Mouse (Mus musculus): ENCODE data around the gene Loxl1. TPM values are rescaled to one million over a fixed set of nuclear protein-coding genes. Genes with fewer than 3 reads are reported as not detected.

Gene Loxl1
- polyA plus RNA-seq, 1 experiment, result 5.2 TPM

DNA sequence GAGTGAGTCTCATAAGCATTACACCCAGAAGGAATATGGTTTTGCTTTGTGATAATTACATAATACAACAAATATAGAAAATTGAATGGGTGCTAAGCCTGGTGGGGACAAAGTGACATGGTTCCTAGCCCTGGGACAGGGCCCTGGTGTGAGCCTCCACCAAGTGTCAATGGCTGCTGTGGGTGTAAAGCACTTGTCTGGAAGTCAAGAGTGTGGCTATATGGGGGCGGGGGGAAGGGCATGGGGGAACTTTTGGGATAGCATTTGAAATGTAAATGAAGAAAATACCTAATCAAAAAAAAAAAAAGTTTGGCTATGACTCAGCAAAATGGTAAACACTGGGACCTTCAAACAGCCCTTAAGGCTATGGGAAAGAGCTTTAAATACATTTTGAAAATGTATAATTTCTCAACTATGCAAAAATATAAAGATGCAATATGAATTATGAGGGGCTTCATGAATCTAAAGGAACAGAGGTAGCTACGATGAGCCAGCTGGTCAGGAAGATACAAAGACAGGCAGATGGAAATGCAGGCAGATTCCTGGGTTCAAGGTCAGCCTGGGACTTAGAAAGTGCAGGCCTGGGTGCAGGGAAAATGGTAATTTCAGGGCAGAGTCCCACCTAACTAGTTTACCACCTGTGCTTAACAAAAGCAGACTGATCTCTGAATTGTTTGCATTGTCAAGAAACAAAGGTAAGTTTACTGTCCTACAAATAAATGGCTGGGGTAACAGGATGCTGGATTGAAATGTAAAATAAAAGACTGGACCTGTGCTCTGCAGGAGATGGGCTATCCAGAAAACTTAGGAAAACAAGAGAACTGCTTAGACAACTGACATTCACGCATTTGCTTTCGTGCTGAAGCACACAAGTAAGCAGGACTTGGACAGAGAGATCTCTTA is 33.9 kb downstream of the Loxl1 start:
- 75% methylated on average over 4 of the region's 4 CpGs for WGBS

DNA sequence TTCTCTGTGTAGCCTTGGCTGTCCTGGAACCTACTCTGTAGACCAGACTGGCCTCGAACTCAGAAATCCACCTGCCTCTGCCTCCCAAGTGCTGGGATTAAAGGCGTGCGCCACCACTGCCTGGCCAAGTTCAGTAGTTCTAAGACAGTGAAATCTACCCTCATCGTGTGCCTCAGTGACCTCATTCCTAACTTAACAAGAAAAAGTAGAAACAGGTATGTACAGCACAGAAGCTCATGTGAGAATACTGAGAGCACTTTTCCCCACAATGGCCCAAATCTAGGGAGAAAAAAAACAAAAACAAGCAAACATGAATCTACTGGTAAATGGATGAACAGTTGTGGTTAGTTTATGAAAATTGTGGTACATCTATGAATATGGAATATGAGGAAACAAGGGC is 34.7 kb downstream of the Loxl1 start:
- H3K27ac ChIP-seq (ENCODE audit: control insufficient read depth, insufficient read depth, low read depth, low read length, poor library complexity), result no peak overlapping the region
- TF ChIP-seq POLR2A (IDR thresholded peaks at IDR 0.05; ENCODE audit: borderline replicate concordance, control insufficient read depth, low read depth, low read length) (no peak), CTCF (IDR thresholded peaks at IDR 0.05; ENCODE audit: control insufficient read depth, insufficient read depth, low read length) (no peak)
- 84% methylated on average over 4 of the region's 4 CpGs for WGBS
- peaks cover 8% of the 10 kb centered on the region for H3K4me1 ChIP-seq (ENCODE audit: control insufficient read depth, insufficient read depth, low read length)
- no peak overlapping the region for H3K4me3 ChIP-seq (replicated peaks; ENCODE audit: control insufficient read depth, low read depth, low read length)

More for the DNA sequence above, 33.9 kb downstream of the Loxl1 start:
- TF ChIP-seq CTCF (IDR thresholded peaks at IDR 0.05; ENCODE audit: control insufficient read depth, insufficient read depth, low read length) (no peak), POLR2A (IDR thresholded peaks at IDR 0.05; ENCODE audit: borderline replicate concordance, control insufficient read depth, low read depth, low read length) (no peak)
- H3K4me3 ChIP-seq (replicated peaks; ENCODE audit: control insufficient read depth, low read depth, low read length), result no peak overlapping the region
- no peak overlapping the region for H3K27ac ChIP-seq (ENCODE audit: control insufficient read depth, insufficient read depth, low read depth, low read length, poor library complexity)
- peaks cover 6% of the 10 kb centered on the region for H3K4me1 ChIP-seq (ENCODE audit: control insufficient read depth, insufficient read depth, low read length)

- no peak overlapping the region for H3K4me3 ChIP-seq (replicated peaks; ENCODE audit: control insufficient read depth, low read depth, low read length)
- H3K27ac ChIP-seq (ENCODE audit: control insufficient read depth, insufficient read depth, low read depth, low read length, poor library complexity), result peak overlapping the region; percentile 78
- H3K4me1 ChIP-seq (ENCODE audit: control insufficient read depth, insufficient read depth, low read length), result peaks cover 10% of the 10 kb centered on the region
- 44% methylated on average over 5 of the region's 5 CpGs for WGBS
- TF ChIP-seq POLR2A (IDR thresholded peaks at IDR 0.05; ENCODE audit: borderline replicate concordance, control insufficient read depth, low read depth, low read length), result no peak
- no peak for TF ChIP-seq CTCF (IDR thresholded peaks at IDR 0.05; ENCODE audit: control insufficient read depth, insufficient read depth, low read length)
Measured at GRCm38 (mm10) chr9:58276346-58276745, 36.6 kb downstream of the Loxl1 start.

DNA sequence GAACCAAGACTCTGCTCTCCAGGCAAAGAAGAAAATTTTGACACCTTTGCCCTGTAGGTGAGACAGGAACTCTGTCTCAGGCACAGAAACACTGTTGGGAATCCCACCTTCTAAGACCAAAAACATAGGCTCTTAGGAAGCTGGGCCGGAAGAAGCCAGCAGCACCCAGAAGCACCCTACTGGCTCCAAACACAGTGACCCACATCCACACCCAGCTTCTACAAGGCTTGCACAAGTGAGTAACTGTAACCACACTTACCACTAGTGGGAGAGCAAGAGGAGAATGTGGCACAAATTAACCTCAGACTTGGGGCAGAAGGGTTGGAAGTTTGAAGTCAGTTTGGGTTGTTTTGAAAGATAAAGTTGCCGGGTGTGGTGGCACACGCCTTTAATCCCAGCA is 37.2 kb downstream of the Loxl1 start:
- H3K4me1 ChIP-seq (ENCODE audit: control insufficient read depth, insufficient read depth, low read length), result peaks cover 10% of the 10 kb centered on the region
- peak overlapping the region; percentile 33 for H3K4me3 ChIP-seq (replicated peaks; ENCODE audit: control insufficient read depth, low read depth, low read length)
- 3% methylated on average over 3 of the region's 3 CpGs for WGBS

GRCm38 (mm10) chr9:58275115-58275774 is 37.7 kb downstream of the Loxl1 start:
- Histone ChIP-seq H3K4me1 (ENCODE audit: control insufficient read depth, insufficient read depth, low read length) (peaks cover 12% of the 10 kb centered on the region), H3K4me3 (replicated peaks; ENCODE audit: control insufficient read depth, low read depth, low read length) (peak overlapping the region; percentile 33), H3K27ac (ENCODE audit: control insufficient read depth, insufficient read depth, low read depth, low read length, poor library complexity) (peak overlapping the region; percentile 94)
- TF ChIP-seq POLR2A (IDR thresholded peaks at IDR 0.05; ENCODE audit: borderline replicate concordance, control insufficient read depth, low read depth, low read length) (no peak), CTCF (IDR thresholded peaks at IDR 0.05; ENCODE audit: control insufficient read depth, insufficient read depth, low read length) (no peak)
- WGBS, result 2% methylated on average over 8 of the region's 8 CpGs

More for the DNA sequence above, 37.2 kb downstream of the Loxl1 start:
- TF ChIP-seq CTCF (IDR thresholded peaks at IDR 0.05; ENCODE audit: control insufficient read depth, insufficient read depth, low read length) (no peak), POLR2A (IDR thresholded peaks at IDR 0.05; ENCODE audit: borderline replicate concordance, control insufficient read depth, low read depth, low read length) (no peak)
- H3K27ac ChIP-seq (ENCODE audit: control insufficient read depth, insufficient read depth, low read depth, low read length, poor library complexity), result peak overlapping the region; percentile 94

DNA sequence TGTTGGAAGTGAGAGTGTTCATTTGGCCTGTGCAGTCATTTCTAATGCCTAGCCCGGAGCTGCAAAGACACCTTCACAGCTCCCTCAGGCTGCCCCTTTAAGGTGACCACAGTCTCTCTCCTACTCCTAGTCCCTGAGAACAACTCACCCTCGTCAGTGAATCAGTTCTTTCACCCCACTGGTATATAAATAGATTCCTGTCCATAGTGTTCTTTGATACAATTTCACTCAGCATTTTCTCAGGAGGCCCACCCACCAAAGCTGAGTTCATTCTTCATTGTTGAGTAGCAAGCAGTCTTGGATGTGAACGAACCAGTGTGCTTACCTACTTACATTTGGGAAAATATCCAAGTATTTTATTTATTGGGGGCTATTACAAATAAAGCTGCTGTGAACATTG is 38.4 kb downstream of the Loxl1 start:
- TF ChIP-seq CTCF (IDR thresholded peaks at IDR 0.05; ENCODE audit: control insufficient read depth, insufficient read depth, low read length) (no peak), POLR2A (IDR thresholded peaks at IDR 0.05; ENCODE audit: borderline replicate concordance, control insufficient read depth, low read depth, low read length) (no peak)
- WGBS, result 26% methylated on average over 3 of the region's 3 CpGs
- Histone ChIP-seq H3K4me3 (replicated peaks; ENCODE audit: control insufficient read depth, low read depth, low read length) (no peak overlapping the region), H3K4me1 (ENCODE audit: control insufficient read depth, insufficient read depth, low read length) (peaks cover 12% of the 10 kb centered on the region), H3K27ac (ENCODE audit: control insufficient read depth, insufficient read depth, low read depth, low read length, poor library complexity) (peak overlapping the region; percentile 2; the same call in 1 of the 2 replicates)

DNA sequence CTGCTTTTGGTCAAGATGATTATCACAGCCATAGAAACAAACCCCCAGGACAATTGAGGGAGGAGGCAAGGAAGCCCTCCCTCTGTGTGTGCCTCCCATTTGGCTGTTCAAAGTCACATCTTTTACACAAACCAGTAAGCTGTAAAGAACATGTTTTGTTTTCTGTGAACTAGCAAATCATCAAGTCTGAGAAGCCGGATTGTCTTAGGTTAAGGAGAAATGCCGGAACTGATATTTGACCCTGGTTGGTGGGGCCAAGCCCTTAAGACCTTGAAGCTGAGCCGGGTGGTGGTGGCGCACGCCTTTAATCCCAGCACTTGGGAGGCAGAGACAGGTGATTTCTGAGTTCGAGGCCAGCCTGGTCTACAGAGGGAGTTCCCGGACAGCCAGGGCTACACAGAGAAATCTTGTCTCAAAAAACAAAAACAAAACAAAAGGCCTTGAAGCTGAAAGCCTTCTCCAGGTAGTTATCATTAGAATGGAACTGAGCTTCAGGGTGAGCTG is 38.8 kb downstream of the Loxl1 start:
- WGBS, result 76% methylated on average over 7 of the region's 7 CpGs
- peaks cover 12% of the 10 kb centered on the region for H3K4me1 ChIP-seq (ENCODE audit: control insufficient read depth, insufficient read depth, low read length)
- H3K4me3 ChIP-seq (replicated peaks; ENCODE audit: control insufficient read depth, low read depth, low read length), result no peak overlapping the region

GRCm38 (mm10) chr9:58272855-58273254 is 40.1 kb downstream of the Loxl1 start:
- Histone ChIP-seq H3K27ac (ENCODE audit: control insufficient read depth, insufficient read depth, low read depth, low read length, poor library complexity) (peak overlapping the region; percentile 70; the same call in 1 of the 2 replicates), H3K4me3 (replicated peaks; ENCODE audit: control insufficient read depth, low read depth, low read length) (no peak overlapping the region), H3K4me1 (ENCODE audit: control insufficient read depth, insufficient read depth, low read length) (peaks cover 14% of the 10 kb centered on the region)
- TF ChIP-seq CTCF (IDR thresholded peaks at IDR 0.05; ENCODE audit: control insufficient read depth, insufficient read depth, low read length), result no peak
- TF ChIP-seq POLR2A (IDR thresholded peaks at IDR 0.05; ENCODE audit: borderline replicate concordance, control insufficient read depth, low read depth, low read length), result no peak
- 42% methylated on average over 9 of the region's 9 CpGs for WGBS

More for the DNA sequence above, 38.8 kb downstream of the Loxl1 start:
- H3K27ac ChIP-seq (ENCODE audit: control insufficient read depth, insufficient read depth, low read depth, low read length, poor library complexity), result peak overlapping the region; percentile 68; the same call in 1 of the 2 replicates
- TF ChIP-seq CTCF (IDR thresholded peaks at IDR 0.05; ENCODE audit: control insufficient read depth, insufficient read depth, low read length), result no peak
- no peak for TF ChIP-seq POLR2A (IDR thresholded peaks at IDR 0.05; ENCODE audit: borderline replicate concordance, control insufficient read depth, low read depth, low read length)

Data from bone marrow, adult 2 months (tissue).